Mouse (Mus musculus) myocyte (in vitro differentiated cells): Measurements from ENCODE around the gene C1qtnf6.

Source experiments
- CEBPB ChIP-seq: IDR thresholded peaks from 2 replicates; pipeline ENCODE4 v1.6.1; 2011; ENCODE audit warnings: mild to moderate bottlenecking, moderate library complexity; ENCODE audit not compliant: poor library complexity, insufficient read depth, severe bottlenecking
- E2F4 ChIP-seq: IDR thresholded peaks from one replicate; pipeline ENCODE4 v1.6.1; 2011; ENCODE audit warnings: mild to moderate bottlenecking, control low read depth, moderate library complexity; ENCODE audit not compliant: insufficient read depth
- MAX ChIP-seq: IDR thresholded peaks from one replicate; pipeline ENCODE4 v1.6.1; 2011; ENCODE audit warnings: low read depth, mild to moderate bottlenecking, control low read depth
- MYOG ChIP-seq, 3 experiments: IDR thresholded peaks; one replicate each; pipeline ENCODE4 v1.6.1; 2011; ENCODE audit warnings: control low read depth in 2 of 3, low read depth in 2 of 3, mild to moderate bottlenecking in 2 of 3; ENCODE audit not compliant: insufficient read length in 2 of 3, control insufficient read depth in 1 of 3, insufficient read depth in 1 of 3
- POLR2A ChIP-seq: IDR thresholded peaks from one replicate; pipeline ENCODE4 v1.6.1; 2011; ENCODE audit warnings: low read depth, mild to moderate bottlenecking, control low read depth, moderate library complexity; ENCODE audit not compliant: insufficient read length
- POLR2AphosphoS2 ChIP-seq: IDR thresholded peaks from one replicate; pipeline ENCODE4 v1.6.1; 2011; ENCODE audit warnings: low read depth, control low read depth; ENCODE audit not compliant: insufficient read length
- SRF ChIP-seq: IDR thresholded peaks from one replicate; pipeline ENCODE4 v1.6.1; 2011; ENCODE audit warnings: low read depth; ENCODE audit not compliant: control insufficient read depth, insufficient read length
- TCF12 ChIP-seq: IDR thresholded peaks from one replicate; pipeline ENCODE4 v1.6.1; 2011; ENCODE audit warnings: mild to moderate bottlenecking, control low read depth; ENCODE audit not compliant: poor library complexity, insufficient read depth, severe bottlenecking
- USF1 ChIP-seq: IDR thresholded peaks from one replicate; pipeline ENCODE4 v1.6.1; 2011; ENCODE audit warnings: low read depth, mild to moderate bottlenecking, control low read depth, moderate library complexity

GRCm38 (mm10) chr15:78549189-78549734 lies 18.0 kb upstream of the C1qtnf6 start:
- no peak for TF ChIP-seq POLR2A
- TF ChIP-seq POLR2AphosphoS2, result no peak
- TF ChIP-seq MAX, result no peak
- no peak for TF ChIP-seq USF1
- TF ChIP-seq CEBPB, result no peak
- no peak for TF ChIP-seq SRF
- no peak for TF ChIP-seq E2F4
- no peak for TF ChIP-seq TCF12
- no peak for TF ChIP-seq MYOG (IDR thresholded peaks at IDR 0.05; ENCODE audit: control insufficient read depth in 1 of 3, insufficient read depth in 1 of 3, insufficient read length in 2 of 3, low read depth in 2 of 3)
